Mouse (Mus musculus): ENCODE data around the gene Zfp94. TPM values are rescaled to one million over a fixed set of nuclear protein-coding genes. Genes with fewer than 3 reads are reported as not detected.
A peak's percentile ranks its signal among the peaks of the same experiment; 100 is the strongest.

Gene Zfp94
- polyA plus RNA-seq, 1 experiment from 2014 or later, result 12.2 TPM

DNA sequence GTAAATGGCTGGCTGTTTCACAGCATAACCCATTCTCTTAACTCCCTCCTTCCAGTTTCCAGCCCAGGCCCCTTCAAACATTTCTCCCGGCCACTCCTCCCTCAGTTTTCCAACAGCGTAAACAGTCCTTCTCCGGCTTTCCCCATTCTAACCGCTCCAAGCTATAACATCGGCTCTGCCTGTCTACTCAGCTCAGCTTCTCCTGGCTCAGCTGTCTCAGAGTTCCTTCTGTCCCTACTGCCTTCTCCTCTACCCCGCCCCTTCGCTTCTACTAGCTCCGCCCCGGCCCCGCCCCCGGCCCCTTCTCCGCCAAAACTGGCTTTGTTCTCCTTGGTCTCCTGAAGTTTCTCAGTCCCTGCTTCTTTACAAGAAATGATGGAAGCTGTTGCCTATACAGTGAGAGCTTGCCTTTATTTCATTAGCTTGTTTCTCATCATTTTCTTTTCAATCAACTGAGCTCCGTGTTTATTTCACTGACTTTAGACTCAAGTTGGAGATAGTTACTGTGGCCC lies 15.6 kb downstream of the Zfp94 start, which contains the start of gene Zfp61:
Gene Zfp61 (minus strand): TSS at position 462 of the 512 bp plus-strand sequence.
- peak within 1 kb of the TSS; percentile 83 for H3K4me2 ChIP-seq
- WGBS, result 2% methylated on average over 13 of the region's 13 CpGs
- H3K9me3 ChIP-seq, result no peaks in the 10 kb centered on the region
- peaks cover 24% of the 10 kb centered on the region for H3K4me1 ChIP-seq
- ATAC-seq (ENCODE audit: insufficient number of reproducible peaks, low FRiP score, low TSS enrichment, low read depth), result peak; percentile 66
- H3K36me3 ChIP-seq, result peaks cover 39% of the 10 kb centered on the region
- peak within 1 kb of the TSS; percentile 97 for H3K27ac ChIP-seq
- H3K9ac ChIP-seq, result 0 out of 2 replicates have a peak within 1 kb of the TSS, but pooled peaks have one; percentile 37
- H3K27me3 ChIP-seq, result no peaks in the 10 kb centered on the region
- peak within 1 kb of the TSS; percentile 71 for H3K4me3 ChIP-seq

DNA sequence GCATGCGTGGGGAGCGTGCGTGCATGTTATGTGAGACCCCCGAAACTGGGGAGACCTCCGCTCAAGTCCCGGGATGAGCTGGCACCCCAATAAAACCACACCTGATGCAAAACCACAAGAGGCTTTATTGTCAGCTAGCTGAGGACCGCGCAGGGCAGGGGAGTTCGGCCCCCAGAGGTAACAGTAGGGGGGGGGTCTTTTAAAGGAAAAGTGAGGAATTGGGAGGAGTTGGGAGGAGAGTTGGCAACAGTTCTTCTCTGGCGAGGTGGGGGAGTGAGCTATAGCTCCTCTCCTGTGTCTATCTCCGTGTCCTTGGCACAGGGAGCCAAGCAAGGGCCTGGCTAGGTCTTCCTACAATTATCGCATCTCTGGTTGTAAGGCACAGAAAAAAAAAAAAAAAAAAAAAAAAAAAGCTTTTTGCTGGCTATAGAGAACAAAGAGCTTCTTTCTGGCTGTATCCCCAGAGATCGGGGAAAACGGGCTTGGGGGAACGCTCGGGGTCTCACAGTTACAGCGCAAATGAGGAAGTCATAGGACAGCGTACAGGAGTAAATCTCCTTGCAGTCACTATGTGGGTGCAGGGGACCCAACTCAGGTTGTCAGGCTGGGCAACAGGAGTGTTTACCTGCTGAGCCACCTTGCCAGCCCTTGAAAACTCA lies 16.5 kb downstream of the Zfp94 start:
- Histone ChIP-seq H3K9ac (peak overlapping the region; percentile 37), H3K36me3 (peaks cover 45% of the 10 kb centered on the region), H3K4me2 (peak overlapping the region; percentile 83), H3K9me3 (no peaks in the 10 kb centered on the region), H3K4me1 (peaks cover 24% of the 10 kb centered on the region), H3K27ac (peak overlapping the region; percentile 97), H3K27me3 (no peaks in the 10 kb centered on the region), H3K4me3 (peak overlapping the region; percentile 71)
- under 1% methylated on average over 18 of the region's 18 CpGs for WGBS
- no peak; the same call in 1 of the 2 replicates for ATAC-seq (ENCODE audit: insufficient number of reproducible peaks, low FRiP score, low TSS enrichment, low read depth)

DNA sequence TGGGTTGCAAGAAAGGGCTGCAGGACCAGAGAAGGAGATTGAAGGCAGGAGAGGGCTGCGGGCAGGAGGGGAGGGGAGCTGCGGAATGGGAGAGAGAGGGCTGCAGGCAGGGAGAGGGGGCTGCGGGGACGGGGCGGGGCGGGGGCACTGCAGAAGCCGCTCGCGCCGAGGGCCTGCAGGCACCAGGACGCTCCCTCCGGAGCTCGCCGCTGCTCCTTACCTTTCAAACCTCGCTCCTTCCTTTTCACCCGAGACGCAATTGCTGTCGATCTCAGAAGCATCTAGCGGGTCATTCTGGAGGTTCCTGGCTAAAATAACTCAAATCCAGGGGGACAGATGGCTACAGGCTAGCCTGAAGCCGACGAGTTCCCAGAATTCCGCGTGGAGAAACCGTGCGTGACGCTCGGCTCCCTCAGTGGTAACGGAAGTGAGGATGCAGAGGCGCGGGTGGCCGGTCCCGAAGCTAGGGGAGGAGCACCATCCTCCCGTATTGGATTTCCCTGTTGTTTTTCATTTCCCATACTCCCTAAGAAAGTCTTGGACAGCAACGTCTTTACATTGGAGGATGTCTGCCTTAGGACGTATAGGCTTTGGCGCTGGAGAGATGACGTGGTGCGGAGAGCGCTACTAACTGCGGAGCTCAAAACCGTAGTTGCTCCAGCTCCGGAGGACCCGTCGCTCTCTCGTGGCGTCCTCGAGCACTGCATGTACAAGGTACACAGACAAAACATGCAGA lies 17.3 kb downstream of the Zfp94 start:
- peak; percentile 89 for ATAC-seq (ENCODE audit: insufficient number of reproducible peaks, low FRiP score, low TSS enrichment, low read depth)
- H3K27ac ChIP-seq, result peak overlapping the region; percentile 97
- peaks cover 53% of the 10 kb centered on the region for H3K36me3 ChIP-seq
- H3K4me3 ChIP-seq, result peak overlapping the region; percentile 71
- peak overlapping the region; percentile 58 for H3K9ac ChIP-seq
- no peaks in the 10 kb centered on the region for H3K9me3 ChIP-seq
- no peaks in the 10 kb centered on the region for H3K27me3 ChIP-seq
- H3K4me1 ChIP-seq, result peaks cover 24% of the 10 kb centered on the region
- peak overlapping the region; percentile 83 for H3K4me2 ChIP-seq
- under 1% methylated on average over 41 of the region's 47 CpGs for WGBS

DNA sequence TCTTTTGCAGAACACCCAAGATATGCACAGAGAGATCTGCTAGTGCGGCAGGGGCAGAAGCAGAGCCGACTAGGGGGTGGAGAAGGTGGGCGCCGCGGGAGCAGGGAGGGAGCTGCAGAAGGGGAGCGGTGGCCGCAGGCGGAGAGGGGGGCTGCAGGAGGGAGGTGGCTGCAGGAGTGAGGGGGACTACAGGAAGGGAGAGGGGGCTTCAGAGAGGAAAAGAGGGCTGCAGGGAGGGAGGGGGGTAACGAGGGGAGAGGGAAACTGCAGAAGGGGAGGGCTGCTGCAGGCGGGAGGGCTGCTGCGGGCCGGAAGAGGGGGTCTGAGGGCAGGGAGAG lies 17.9 kb downstream of the Zfp94 start:
- Histone ChIP-seq H3K9ac (peak overlapping the region; percentile 58), H3K36me3 (peaks cover 58% of the 10 kb centered on the region)
- ATAC-seq (ENCODE audit: insufficient number of reproducible peaks, low FRiP score, low TSS enrichment, low read depth), result no peak

DNA sequence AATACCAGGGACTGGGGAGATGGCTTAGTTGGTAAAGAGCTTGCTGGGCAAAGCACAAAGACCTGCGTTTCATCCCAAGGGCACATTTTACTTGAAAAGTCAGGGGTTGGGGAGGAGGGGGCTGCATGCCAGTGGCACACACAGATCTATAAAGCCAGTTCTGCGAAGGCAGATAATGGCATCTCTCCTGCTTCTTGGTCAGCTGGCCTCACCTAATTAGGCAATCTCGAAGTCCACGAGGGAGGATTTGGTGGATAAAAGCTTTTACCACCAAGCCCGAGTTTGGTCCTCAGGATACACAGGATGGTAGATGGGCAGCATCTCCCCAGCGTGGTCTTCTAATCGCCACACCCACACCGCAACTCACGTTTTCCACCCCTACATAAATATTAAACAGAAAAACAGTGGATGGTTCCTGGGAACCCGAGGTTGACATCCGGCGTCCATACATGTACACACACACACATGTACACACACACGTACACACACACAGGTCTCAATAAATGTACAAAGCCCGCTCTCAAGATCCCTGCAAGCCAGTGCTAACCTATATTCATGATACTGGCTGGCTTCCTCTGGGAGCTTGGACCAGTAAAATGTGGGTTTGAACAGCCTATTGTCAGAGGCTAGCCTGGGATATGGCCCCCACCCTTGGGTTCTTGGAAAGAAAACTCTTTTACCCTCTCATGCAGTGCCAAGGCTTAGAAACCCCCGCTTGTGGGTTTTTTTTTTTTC lies 18.9 kb downstream of the Zfp94 start:
- no peaks in the 10 kb centered on the region for H3K9me3 ChIP-seq
- no peak overlapping the region for H3K9ac ChIP-seq
- H3K27ac ChIP-seq, result no peak overlapping the region
- WGBS, result 90% methylated on average over 15 of the region's 15 CpGs
- no peak for ATAC-seq (ENCODE audit: insufficient number of reproducible peaks, low FRiP score, low TSS enrichment, low read depth)
- no peaks in the 10 kb centered on the region for H3K27me3 ChIP-seq
- H3K36me3 ChIP-seq, result peaks cover 58% of the 10 kb centered on the region
- peak overlapping the region; percentile 83 for H3K4me2 ChIP-seq
- peak overlapping the region; percentile 71; the same call in 1 of the 2 replicates for H3K4me3 ChIP-seq
- peaks cover 24% of the 10 kb centered on the region for H3K4me1 ChIP-seq

More for the DNA sequence above, 17.9 kb downstream of the Zfp94 start:
- peaks cover 24% of the 10 kb centered on the region for H3K4me1 ChIP-seq
- no peaks in the 10 kb centered on the region for H3K27me3 ChIP-seq
- peak overlapping the region; percentile 97 for H3K27ac ChIP-seq
- WGBS, result 3% methylated on average over 12 of the region's 12 CpGs
- no peaks in the 10 kb centered on the region for H3K9me3 ChIP-seq
- H3K4me3 ChIP-seq, result peak overlapping the region; percentile 71
- H3K4me2 ChIP-seq, result peak overlapping the region; percentile 83

DNA sequence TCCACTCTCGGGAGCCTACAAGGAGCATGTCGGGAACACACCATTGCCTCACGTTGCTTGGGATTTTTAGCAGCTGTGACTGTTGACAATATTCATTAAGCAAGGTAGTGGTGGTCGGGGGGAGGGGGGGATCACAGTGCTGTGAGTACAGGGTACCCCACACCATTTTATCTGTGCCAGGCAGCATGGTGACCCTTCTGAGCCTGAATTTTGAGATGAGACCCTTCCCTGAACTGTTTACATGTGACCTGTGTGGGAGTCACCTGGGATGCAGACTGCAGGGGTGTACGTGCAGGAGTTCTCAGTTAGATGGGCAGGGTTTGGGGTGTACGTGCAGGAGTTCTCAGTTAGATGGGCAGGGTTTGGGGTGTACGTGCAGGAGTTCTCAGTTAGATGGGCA lies 20.1 kb downstream of the Zfp94 start:
- WGBS, result 92% methylated on average over 7 of the region's 7 CpGs
- no peak for ATAC-seq (ENCODE audit: insufficient number of reproducible peaks, low FRiP score, low TSS enrichment, low read depth)
- no peak overlapping the region for H3K9ac ChIP-seq

DNA sequence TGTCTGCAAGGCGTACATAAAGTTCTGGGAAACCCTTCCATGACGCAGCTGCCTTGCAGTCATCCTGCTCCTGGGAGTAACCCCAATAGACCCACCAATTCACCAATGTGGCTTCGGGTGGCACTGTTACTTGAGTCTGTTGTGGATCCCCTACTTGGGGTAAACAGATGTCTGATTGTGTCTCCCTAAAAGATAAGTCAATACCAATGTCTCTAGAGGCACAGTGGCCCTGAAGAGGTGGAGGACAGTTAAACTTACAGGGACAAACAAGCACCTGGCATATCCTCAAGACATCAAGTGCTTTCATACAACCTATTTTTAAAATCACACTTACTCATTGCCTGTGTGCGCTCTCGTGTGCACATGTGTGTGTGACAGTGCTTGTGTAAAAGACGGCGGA lies 21.1 kb downstream of the Zfp94 start:
- Histone ChIP-seq H3K4me2 (no peak overlapping the region), H3K9ac (no peak overlapping the region), H3K4me3 (no peak overlapping the region), H3K27me3 (no peaks in the 10 kb centered on the region), H3K4me1 (peaks cover 19% of the 10 kb centered on the region), H3K27ac (no peak overlapping the region), H3K9me3 (0 out of 2 replicates have a peak, but pooled peaks cover 4% of the 10 kb centered on the region), H3K36me3 (peaks cover 71% of the 10 kb centered on the region)
- no peak for ATAC-seq (ENCODE audit: insufficient number of reproducible peaks, low FRiP score, low TSS enrichment, low read depth)
- 95% methylated on average over 7 of the region's 7 CpGs for WGBS

More for the DNA sequence above, 20.1 kb downstream of the Zfp94 start:
- no peak overlapping the region for H3K4me3 ChIP-seq
- no peaks in the 10 kb centered on the region for H3K27me3 ChIP-seq
- H3K4me2 ChIP-seq, result no peak overlapping the region
- H3K36me3 ChIP-seq, result peaks cover 61% of the 10 kb centered on the region
- 0 out of 2 replicates have a peak, but pooled peaks cover 4% of the 10 kb centered on the region for H3K9me3 ChIP-seq
- peaks cover 24% of the 10 kb centered on the region for H3K4me1 ChIP-seq
- H3K27ac ChIP-seq, result no peak overlapping the region

DNA sequence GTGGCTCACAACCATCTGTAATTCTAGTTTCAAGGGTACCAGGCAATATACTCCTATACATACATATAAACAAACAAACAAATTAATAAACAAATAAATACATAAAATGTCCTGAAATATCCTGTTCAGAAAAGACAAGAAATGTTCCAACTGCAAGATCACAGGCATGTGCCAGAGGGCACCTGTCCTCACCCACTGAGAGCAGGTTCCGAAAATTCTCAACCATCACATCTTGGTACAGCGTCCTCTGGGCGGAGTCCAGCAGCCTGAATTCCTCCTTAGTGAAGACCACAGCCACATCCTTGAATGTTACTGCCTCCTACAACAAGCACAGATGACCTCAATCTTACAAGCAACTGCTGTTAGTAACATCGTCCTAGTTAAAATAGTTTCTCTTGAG lies 21.7 kb downstream of the Zfp94 start:
- no peak overlapping the region for H3K4me2 ChIP-seq
- no peak overlapping the region for H3K4me3 ChIP-seq
- H3K27ac ChIP-seq, result no peak overlapping the region
- no peak for ATAC-seq (ENCODE audit: insufficient number of reproducible peaks, low FRiP score, low TSS enrichment, low read depth)
- peaks cover 77% of the 10 kb centered on the region for H3K36me3 ChIP-seq
- H3K4me1 ChIP-seq, result peaks cover 14% of the 10 kb centered on the region
- H3K9ac ChIP-seq, result no peak overlapping the region
- 94% methylated on average over 4 of the region's 4 CpGs for WGBS
- H3K27me3 ChIP-seq, result no peaks in the 10 kb centered on the region
- 0 out of 2 replicates have a peak, but pooled peaks cover 4% of the 10 kb centered on the region for H3K9me3 ChIP-seq

DNA sequence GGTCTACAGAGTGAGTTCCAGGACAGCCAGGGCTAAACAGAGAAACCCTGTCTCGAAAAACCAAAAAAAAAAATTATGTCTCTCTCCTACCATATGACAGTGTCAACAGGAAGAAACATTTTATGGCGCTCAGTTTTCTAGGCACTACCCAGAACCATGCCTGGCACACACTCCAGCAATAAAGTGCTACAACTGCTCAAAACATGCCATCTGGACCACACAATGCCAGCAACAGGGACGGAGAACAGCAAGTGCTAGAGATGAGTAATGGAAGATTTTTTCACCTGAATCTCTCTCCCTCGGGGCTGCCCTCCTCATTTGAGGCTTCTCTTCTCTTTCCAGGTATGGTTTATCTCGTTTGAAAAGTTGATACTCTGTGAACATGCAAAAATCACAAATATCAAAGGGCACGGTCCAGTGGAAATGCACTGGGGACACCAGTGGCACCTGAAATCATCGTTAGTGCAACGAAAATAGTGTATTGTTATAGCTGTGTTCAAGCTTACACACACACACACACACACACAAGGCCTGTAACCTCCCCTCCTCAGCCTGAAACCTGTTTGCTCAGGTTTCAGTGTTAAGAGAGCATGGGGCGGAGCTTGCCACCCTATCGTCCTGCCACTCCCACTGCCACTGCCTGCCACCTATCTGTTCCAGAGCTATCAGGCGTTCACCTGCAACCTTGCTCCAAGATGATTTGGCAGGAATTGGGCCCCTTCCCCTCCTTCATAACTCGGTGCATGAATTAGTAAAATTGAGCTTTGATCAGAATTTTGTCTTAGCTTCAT lies 23.2 kb downstream of the Zfp94 start:
- ATAC-seq (ENCODE audit: insufficient number of reproducible peaks, low FRiP score, low TSS enrichment, low read depth), result no peak
- 85% methylated on average over 12 of the region's 12 CpGs for WGBS
- H3K27me3 ChIP-seq, result no peaks in the 10 kb centered on the region
- H3K27ac ChIP-seq, result no peak overlapping the region
- H3K4me1 ChIP-seq, result peaks cover 9% of the 10 kb centered on the region
- no peak overlapping the region for H3K9ac ChIP-seq
- H3K36me3 ChIP-seq, result peaks cover 86% of the 10 kb centered on the region
- H3K9me3 ChIP-seq, result 0 out of 2 replicates have a peak, but pooled peaks cover 4% of the 10 kb centered on the region
- H3K4me3 ChIP-seq, result no peak overlapping the region
- H3K4me2 ChIP-seq, result no peak overlapping the region

DNA sequence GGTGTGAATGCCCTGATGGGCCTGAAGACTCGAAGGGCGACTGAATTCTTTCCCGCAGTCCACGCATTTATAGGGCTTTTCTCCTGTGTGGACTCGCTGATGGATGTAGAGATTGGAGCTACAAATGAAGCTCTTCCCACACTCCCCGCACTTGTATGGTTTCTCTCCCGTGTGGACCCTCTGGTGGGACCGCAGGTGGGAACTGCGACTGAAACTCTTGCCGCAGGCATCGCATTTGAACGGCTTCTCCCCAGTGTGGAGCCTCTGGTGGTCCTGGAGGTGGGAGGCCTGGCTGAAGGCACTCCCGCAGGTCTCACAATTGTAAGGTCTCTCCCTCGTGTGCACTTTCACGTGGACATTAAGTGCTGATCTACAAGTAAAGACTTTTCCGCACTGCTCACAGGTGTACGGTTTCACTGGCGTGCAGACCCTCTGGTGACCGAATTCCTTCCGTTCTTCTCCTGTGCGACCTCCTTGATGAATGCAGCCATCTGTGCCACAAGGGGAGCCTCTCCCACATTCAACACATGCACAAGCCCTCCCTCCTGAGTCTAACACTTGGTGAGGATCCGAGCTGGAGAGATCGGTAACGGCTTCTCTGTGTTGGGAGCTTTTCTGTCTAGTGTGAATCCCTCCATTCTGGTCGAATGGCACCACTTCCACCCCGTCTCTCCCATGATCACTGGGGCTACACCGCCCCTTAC lies 24.9 kb downstream of the Zfp94 start:
- WGBS, result 90% methylated on average over 27 of the region's 27 CpGs
- Histone ChIP-seq H3K4me3 (no peak overlapping the region), H3K9ac (no peak overlapping the region), H3K4me2 (no peak overlapping the region), H3K9me3 (0 out of 2 replicates have a peak, but pooled peaks cover 4% of the 10 kb centered on the region), H3K27ac (no peak overlapping the region), H3K27me3 (no peaks in the 10 kb centered on the region), H3K36me3 (peaks cover 87% of the 10 kb centered on the region), H3K4me1 (no peaks in the 10 kb centered on the region)
- no peak for ATAC-seq (ENCODE audit: insufficient number of reproducible peaks, low FRiP score, low TSS enrichment, low read depth)
